Mouse (Mus musculus) CH12.LX (cell line): ENCODE results near the gene Kri1. TPM values are rescaled to one million over a fixed set of nuclear protein-coding genes. Genes with fewer than 3 reads are reported as not detected.

Experiments
- polyA plus RNA-seq: library from polyadenylated mRNA; unstranded; fragments of >175 nt; gene quantifications from 2 replicates; pipeline ENCODE4 v1.2.1, GENCODE M21; 2012; ENCODE audit warnings: low read depth; ENCODE audit not compliant: insufficient read length
- total RNA-seq, 2 experiments: library from RNA; depleted of rRNA; stranded (reverse); fragments of 300-350 nt in 1 of 2; fragments of >200 nt in 1 of 2; gene quantifications; 2 replicates each; pipeline ENCODE4 v1.2.3; 2012 to 2014

Gene Kri1
- total and polyA plus RNA-seq, 3 experiments = 28.8 to 57.1 (median 55.5) TPM

Other genes starting within 250 kb of the Kri1 start
- gene Zglp1, start 220.9 kb downstream of the Kri1 start, total RNA-seq (2012; rRNA removed) = 1.1 TPM in 1 of 2 replicates, not detected in the other
- gene Zglp1, start 220.9 kb downstream of the Kri1 start, total RNA-seq (2014; rRNA removed) = 1.3 TPM in 1 of 2 replicates, not detected in the other
- 0.87 and 0.98 TPM in 2 replicates for gene Zglp1, start 220.9 kb downstream of the Kri1 start, polyA plus RNA-seq
- 0.85 and 1.8 TPM in 2 replicates for gene Gm49373, start 214.9 kb downstream of the Kri1 start, total RNA-seq (2012; rRNA removed)
- 0.54 and 0.60 TPM in 2 replicates for gene Gm49373, start 214.9 kb downstream of the Kri1 start, total RNA-seq (2014; rRNA removed)
- 1.5 and 2.9 TPM in 2 replicates for gene Gm49373, start 214.9 kb downstream of the Kri1 start, polyA plus RNA-seq
- gene Fdx1l, start 214.4 kb downstream of the Kri1 start, total RNA-seq (2012; rRNA removed) = 79.7 and 90.4 TPM in 2 replicates
- 67.2 and 70.8 TPM in 2 replicates for gene Fdx1l, start 214.4 kb downstream of the Kri1 start, total RNA-seq (2014; rRNA removed)
- gene Fdx1l, start 214.4 kb downstream of the Kri1 start, polyA plus RNA-seq = 105 and 112 TPM in 2 replicates
- gene Gm38431, start 196.0 kb downstream of the Kri1 start, total RNA-seq (2012; rRNA removed) = 20.6 and 30.5 TPM in 2 replicates
- gene Gm38431, start 196.0 kb downstream of the Kri1 start, total RNA-seq (2014; rRNA removed) = 0.26 and 1.1 TPM in 2 replicates
- 7.1 and 9.8 TPM in 2 replicates for gene Gm38431, start 196.0 kb downstream of the Kri1 start, polyA plus RNA-seq
- 30.8 and 31.3 TPM in 2 replicates for gene Raver1, start 196.0 kb downstream of the Kri1 start, total RNA-seq (2012; rRNA removed)
- 16.0 and 18.9 TPM in 2 replicates for gene Raver1, start 196.0 kb downstream of the Kri1 start, total RNA-seq (2014; rRNA removed)
- gene Raver1, start 196.0 kb downstream of the Kri1 start, polyA plus RNA-seq = 77.9 and 101 TPM in 2 replicates
- 64.3 and 80.0 TPM in 2 replicates for gene Tyk2, start 156.7 kb downstream of the Kri1 start, total RNA-seq (2012; rRNA removed)
- 39.0 and 40.6 TPM in 2 replicates for gene Tyk2, start 156.7 kb downstream of the Kri1 start, total RNA-seq (2014; rRNA removed)
- gene Tyk2, start 156.7 kb downstream of the Kri1 start, polyA plus RNA-seq = 45.1 and 49.6 TPM in 2 replicates
- gene Cdc37, start 138.0 kb downstream of the Kri1 start, total RNA-seq (2012; rRNA removed) = 227 and 230 TPM in 2 replicates
- 84.1 and 87.2 TPM in 2 replicates for gene Cdc37, start 138.0 kb downstream of the Kri1 start, total RNA-seq (2014; rRNA removed)
- gene Cdc37, start 138.0 kb downstream of the Kri1 start, polyA plus RNA-seq = 447 and 532 TPM in 2 replicates
- gene Pde4a, start 122.3 kb downstream of the Kri1 start, total RNA-seq (2012; rRNA removed) = 4.1 and 4.8 TPM in 2 replicates
- gene Pde4a, start 122.3 kb downstream of the Kri1 start, total RNA-seq (2014; rRNA removed) = 1.2 and 1.7 TPM in 2 replicates
- gene Pde4a, start 122.3 kb downstream of the Kri1 start, polyA plus RNA-seq = 7.2 and 7.6 TPM in 2 replicates
- gene Keap1, start 48.6 kb downstream of the Kri1 start, total RNA-seq (2012; rRNA removed) = 41.7 and 42.8 TPM in 2 replicates
- 16.2 and 18.4 TPM in 2 replicates for gene Keap1, start 48.6 kb downstream of the Kri1 start, total RNA-seq (2014; rRNA removed)
- gene Keap1, start 48.6 kb downstream of the Kri1 start, polyA plus RNA-seq = 30.0 and 31.2 TPM in 2 replicates
- gene S1pr5, start 39.5 kb downstream of the Kri1 start, total RNA-seq (2012; rRNA removed) = not detected in 2 replicates
- not detected in 2 replicates for gene S1pr5, start 39.5 kb downstream of the Kri1 start, total RNA-seq (2014; rRNA removed)
- not detected in 2 replicates for gene S1pr5, start 39.5 kb downstream of the Kri1 start, polyA plus RNA-seq
- 13.5 and 14.3 TPM in 2 replicates for gene Atg4d, start 22.7 kb downstream of the Kri1 start, total RNA-seq (2012; rRNA removed)
- gene Atg4d, start 22.7 kb downstream of the Kri1 start, total RNA-seq (2014; rRNA removed) = 10.3 and 10.9 TPM in 2 replicates
- 7.7 and 9.4 TPM in 2 replicates for gene Atg4d, start 22.7 kb downstream of the Kri1 start, polyA plus RNA-seq
- 9.7 and 12.6 TPM in 2 replicates for gene Cdkn2d, start 3.4 kb upstream of the Kri1 start, total RNA-seq (2012; rRNA removed)
- 7.1 and 7.3 TPM in 2 replicates for gene Cdkn2d, start 3.4 kb upstream of the Kri1 start, total RNA-seq (2014; rRNA removed)
- gene Cdkn2d, start 3.4 kb upstream of the Kri1 start, polyA plus RNA-seq = 2.2 and 2.9 TPM in 2 replicates
- 1.4 and 2.6 TPM in 2 replicates for gene Ap1m2, start 24.4 kb upstream of the Kri1 start, total RNA-seq (2012; rRNA removed)
- gene Ap1m2, start 24.4 kb upstream of the Kri1 start, total RNA-seq (2014; rRNA removed) = 0.51 TPM in 2 replicates
- 0.29 and 0.51 TPM in 2 replicates for gene Ap1m2, start 24.4 kb upstream of the Kri1 start, polyA plus RNA-seq
- 27.4 and 36.5 TPM in 2 replicates for gene Slc44a2, start 32.7 kb upstream of the Kri1 start, total RNA-seq (2012; rRNA removed)
- 22.1 and 26.1 TPM in 2 replicates for gene Slc44a2, start 32.7 kb upstream of the Kri1 start, total RNA-seq (2014; rRNA removed)
- 52.5 and 62.9 TPM in 2 replicates for gene Slc44a2, start 32.7 kb upstream of the Kri1 start, polyA plus RNA-seq
- gene Ilf3, start 79.9 kb upstream of the Kri1 start, total RNA-seq (2012; rRNA removed) = 77.3 TPM in 2 replicates
- gene Ilf3, start 79.9 kb upstream of the Kri1 start, total RNA-seq (2014; rRNA removed) = 72.8 and 75.8 TPM in 2 replicates
- gene Ilf3, start 79.9 kb upstream of the Kri1 start, polyA plus RNA-seq = 128 and 145 TPM in 2 replicates
- gene Qtrt1, start 123.9 kb upstream of the Kri1 start, total RNA-seq (2012; rRNA removed) = 57.8 and 60.5 TPM in 2 replicates
- gene Qtrt1, start 123.9 kb upstream of the Kri1 start, total RNA-seq (2014; rRNA removed) = 43.1 and 48.1 TPM in 2 replicates
- 52.4 and 56.8 TPM in 2 replicates for gene Qtrt1, start 123.9 kb upstream of the Kri1 start, polyA plus RNA-seq
- 51.7 and 55.4 TPM in 2 replicates for gene Dnm2, start 136.9 kb upstream of the Kri1 start, total RNA-seq (2012; rRNA removed)
- gene Dnm2, start 136.9 kb upstream of the Kri1 start, total RNA-seq (2014; rRNA removed) = 36.4 and 37.0 TPM in 2 replicates
- gene Dnm2, start 136.9 kb upstream of the Kri1 start, polyA plus RNA-seq = 64.3 and 66.0 TPM in 2 replicates
- 28.4 and 28.8 TPM in 2 replicates for gene Tmed1, start 222.3 kb upstream of the Kri1 start, total RNA-seq (2012; rRNA removed)
- 21.7 and 25.5 TPM in 2 replicates for gene Tmed1, start 222.3 kb upstream of the Kri1 start, total RNA-seq (2014; rRNA removed)
- gene Tmed1, start 222.3 kb upstream of the Kri1 start, polyA plus RNA-seq = 17.1 and 19.8 TPM in 2 replicates
- 0.46 and 0.89 TPM in 2 replicates for gene AB124611, start 238.2 kb upstream of the Kri1 start, total RNA-seq (2012; rRNA removed)
- gene AB124611, start 238.2 kb upstream of the Kri1 start, total RNA-seq (2014; rRNA removed) = 1.5 TPM in 2 replicates
- gene AB124611, start 238.2 kb upstream of the Kri1 start, polyA plus RNA-seq = 2.1 and 2.3 TPM in 2 replicates